Mouse (Mus musculus) ES-E14 (cell line): ENCODE results near the gene Fam19a5.

ENCODE experiments used
- CHD2 ChIP-seq: IDR thresholded peaks from 2 replicates; pipeline ENCODE4 v1.6.1; 2014; ENCODE audit warnings: mild to moderate bottlenecking, low read depth, low read length, inconsistent platforms
- ZC3H11A ChIP-seq: IDR thresholded peaks from 2 replicates; pipeline ENCODE4 v1.6.1; 2012; ENCODE audit warnings: low read depth, mild to moderate bottlenecking, inconsistent platforms, low read length, borderline replicate concordance

DNA sequence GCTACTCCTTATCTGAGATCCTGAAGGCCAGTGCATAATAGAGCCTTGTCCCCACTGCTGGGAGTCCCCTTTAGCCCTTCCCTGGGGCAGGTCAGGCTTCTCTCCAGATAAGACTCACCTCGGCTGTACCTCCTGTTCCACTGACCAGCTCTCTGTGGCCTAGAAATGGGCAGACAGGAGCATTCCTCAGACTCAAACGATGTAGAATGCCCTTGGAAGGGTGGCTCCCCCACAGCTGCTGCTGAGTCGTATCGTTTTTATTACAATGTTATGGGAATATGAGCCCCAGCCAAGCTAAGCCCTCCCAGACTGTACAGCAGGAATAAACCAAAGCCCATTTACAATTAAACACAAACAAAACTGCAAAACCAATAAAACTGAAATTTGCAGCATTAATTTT lies 167.7 kb downstream of the Fam19a5 start:
- TF ChIP-seq ZC3H11A, result no peak
- no peak for TF ChIP-seq CHD2
